Mouse (Mus musculus) forebrain, embryonic 15.5 days (tissue): ENCODE results near the gene Pde6h. TPM values are rescaled to one million over a fixed set of nuclear protein-coding genes. Genes with fewer than 3 reads are reported as not detected.

Source experiments
- ATAC-seq: fragments of 200-750 bp; cut with Nextera tagmentation; replicated peaks from 2 replicates; pipeline ENCODE4 v1.8.0; 2017; ENCODE audit warnings: mild to moderate bottlenecking, moderate TSS enrichment, moderate library complexity
- H3K27ac ChIP-seq: fragments of 300-500 bp; sonication (generic); replicated peaks from 2 replicates; pipeline ENCODE4 v1.5.1; 2015; ENCODE audit warnings: mild to moderate bottlenecking, inconsistent platforms
- H3K27me3 ChIP-seq: fragments of 300-500 bp; sonication (generic); 2 replicates; pipeline ENCODE4 v1.6.1; 2015; ENCODE audit warnings: inconsistent platforms
- H3K36me3 ChIP-seq: fragments of 300-500 bp; sonication (generic); 2 replicates; pipeline ENCODE4 v1.6.1; 2015; ENCODE audit warnings: mild to moderate bottlenecking, inconsistent platforms
- H3K4me1 ChIP-seq: fragments of 300-500 bp; sonication (generic); 2 replicates; pipeline ENCODE4 v1.6.1; 2015; ENCODE audit warnings: inconsistent platforms
- H3K4me2 ChIP-seq: fragments of 300-500 bp; sonication (generic); replicated peaks from 2 replicates; pipeline ENCODE4 v1.6.1; 2015; ENCODE audit warnings: mild to moderate bottlenecking, inconsistent platforms
- H3K4me3 ChIP-seq: fragments of 300-500 bp; sonication (generic); 2 replicates; pipeline ENCODE4 v1.5.1; 2015; ENCODE audit warnings: mild to moderate bottlenecking, inconsistent platforms
- H3K9ac ChIP-seq: fragments of 300-500 bp; sonication (generic); replicated peaks from 2 replicates; pipeline ENCODE4 v1.6.1; 2015; ENCODE audit warnings: mild to moderate bottlenecking, inconsistent platforms
- H3K9me3 ChIP-seq: fragments of 300-500 bp; sonication (generic); 2 replicates; pipeline ENCODE4 v1.6.1; 2016; ENCODE audit warnings: inconsistent platforms
- whole genome bisulfite sequencing: fragments of 180-500 bp; shearing (Covaris S2); methylation state at CpG from one replicate; pipeline ENCODE4 v1.1.7; 2015; ENCODE audit warnings: mixed read lengths; 5-methylcytosine and 5-hydroxymethylcytosine counted together
- polyA plus RNA-seq: library from polyadenylated mRNA; unstranded; fragments of >200 nt; fragmentation: Nextera tagmentation; extraction: Ambion mirVana; gene quantifications from 2 replicates; pipeline ENCODE4 v1.2.1, GENCODE M21; 2015

Gene Pde6h
- polyA plus RNA-seq, 1 experiment from 2014 or later: not detected

- no peak for ATAC-seq
- H3K27ac ChIP-seq: no peak overlapping the region
- WGBS: 89% methylated on average over 9 of the region's 9 CpGs
- H3K4me1 ChIP-seq: 0 out of 2 replicates have a peak, but pooled peaks cover 1% of the 10 kb centered on the region
- no peak overlapping the region for H3K4me3 ChIP-seq
- H3K4me2 ChIP-seq: no peak overlapping the region
- no peaks in the 10 kb centered on the region for H3K36me3 ChIP-seq
- no peaks in the 10 kb centered on the region for H3K27me3 ChIP-seq
- H3K9me3 ChIP-seq: no peaks in the 10 kb centered on the region
- no peak overlapping the region for H3K9ac ChIP-seq
Measured at GRCm38 (mm10) chr6:136936361-136936760, 12.7 kb downstream of the Pde6h start.

- 89% methylated on average over 3 of the region's 3 CpGs for WGBS
- Histone ChIP-seq H3K36me3 (no peaks in the 10 kb centered on the region), H3K9me3 (no peaks in the 10 kb centered on the region), H3K27me3 (no peaks in the 10 kb centered on the region), H3K9ac (no peak overlapping the region), H3K4me2 (no peak overlapping the region), H3K27ac (no peak overlapping the region), H3K4me3 (no peak overlapping the region), H3K4me1 (0 out of 2 replicates have a peak, but pooled peaks cover 6% of the 10 kb centered on the region)
- no peak for ATAC-seq
Measured at GRCm38 (mm10) chr6:136937117-136937516, 13.5 kb downstream of the Pde6h start.

DNA sequence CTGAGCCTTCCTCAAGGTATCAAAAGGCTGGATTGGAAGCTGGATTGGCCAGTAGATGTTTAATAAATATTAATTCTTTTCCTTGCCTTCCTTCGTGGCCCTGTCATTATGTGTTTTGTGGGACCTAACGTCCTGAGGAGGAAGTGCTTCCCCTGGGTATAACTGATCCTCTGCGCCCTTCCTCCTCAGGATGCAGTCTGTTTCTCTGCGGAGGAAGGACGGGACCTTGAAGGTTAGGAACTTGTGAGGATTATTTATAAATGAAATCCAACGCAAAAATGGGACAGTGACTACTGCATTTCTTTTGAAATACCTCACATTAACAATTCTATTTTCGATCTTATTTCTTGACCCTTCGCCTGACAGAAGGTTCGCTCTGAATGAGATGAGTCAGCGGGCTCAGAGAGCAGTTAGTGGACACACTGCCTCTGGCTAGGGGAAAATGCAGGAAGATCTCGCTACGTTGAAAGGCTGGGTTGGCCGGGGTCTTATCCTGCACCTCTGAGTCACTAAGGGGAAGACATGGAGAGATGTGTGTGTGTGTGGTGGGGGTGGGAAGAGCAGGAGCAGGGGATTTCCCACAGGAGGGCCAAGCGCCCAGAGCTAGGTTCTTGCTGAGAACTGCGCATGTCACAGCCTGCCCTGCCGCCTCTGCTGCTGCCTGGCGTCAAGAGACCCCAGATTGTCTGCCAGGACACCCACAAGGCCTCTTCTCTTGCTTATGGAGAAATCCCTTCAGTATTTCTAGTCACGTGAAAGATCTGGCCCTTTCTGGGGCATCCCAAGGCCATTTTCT is 14.9 kb downstream of the Pde6h start:
- Histone ChIP-seq H3K4me1 (0 out of 2 replicates have a peak, but pooled peaks cover 10% of the 10 kb centered on the region), H3K4me2 (no peak overlapping the region), H3K4me3 (no peak overlapping the region), H3K36me3 (no peaks in the 10 kb centered on the region), H3K27ac (no peak overlapping the region), H3K9me3 (no peaks in the 10 kb centered on the region), H3K27me3 (no peaks in the 10 kb centered on the region), H3K9ac (no peak overlapping the region)
- WGBS: 85% methylated on average over 18 of the region's 18 CpGs
- ATAC-seq: no peak

- no peaks in the 10 kb centered on the region for H3K36me3 ChIP-seq
- no peak for ATAC-seq
Measured at GRCm38 (mm10) chr6:136939326-136940187, 15.9 kb downstream of the Pde6h start.

DNA sequence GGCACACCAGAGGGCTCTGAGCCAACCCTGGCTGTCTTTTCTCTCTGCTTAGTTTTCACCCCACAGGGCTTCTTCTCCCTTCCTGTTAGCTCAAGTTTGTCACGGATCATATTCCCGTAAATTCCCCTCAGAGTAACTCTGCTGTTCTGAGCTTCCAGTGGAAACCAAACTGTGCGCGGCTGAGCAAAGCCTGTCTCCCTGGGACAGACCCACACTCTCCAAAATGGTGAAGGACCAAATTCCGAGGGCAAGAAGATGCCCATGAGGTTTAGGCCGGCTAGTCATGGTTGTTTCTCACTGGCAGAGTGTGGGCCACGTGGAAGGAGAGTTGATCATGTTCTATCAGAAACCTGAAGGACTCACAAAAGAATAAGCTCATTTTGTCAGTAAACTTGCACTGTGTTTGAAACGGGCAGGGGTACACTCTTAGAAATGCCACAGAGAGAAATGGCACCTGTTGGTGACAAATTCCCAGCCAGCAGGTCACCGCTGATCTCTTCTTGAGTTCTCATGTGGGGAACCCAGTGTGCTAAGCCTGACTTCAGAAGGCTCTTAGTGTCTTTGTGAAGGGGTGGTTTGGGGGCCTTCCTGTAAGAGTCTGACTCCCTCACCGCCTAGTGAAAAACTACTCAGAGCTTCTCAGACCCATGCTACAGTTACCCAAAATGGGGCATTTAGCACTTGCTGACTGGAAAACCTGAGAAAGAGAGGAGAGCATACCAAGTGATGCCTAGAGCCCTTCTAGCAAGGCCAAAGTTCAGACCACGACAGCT is 16.7 kb downstream of the Pde6h start:
- no peaks in the 10 kb centered on the region for H3K27me3 ChIP-seq
- no peak overlapping the region for H3K4me3 ChIP-seq
- no peak overlapping the region for H3K9ac ChIP-seq
- H3K4me1 ChIP-seq: 0 out of 2 replicates have a peak, but pooled peaks cover 10% of the 10 kb centered on the region
- no peaks in the 10 kb centered on the region for H3K36me3 ChIP-seq
- no peaks in the 10 kb centered on the region for H3K9me3 ChIP-seq
- no peak for ATAC-seq
- H3K27ac ChIP-seq: peak overlapping the region; percentile 27; the same call in 1 of the 2 replicates
- no peak overlapping the region for H3K4me2 ChIP-seq
- WGBS: 84% methylated on average over 11 of the region's 11 CpGs

More at GRCm38 (mm10) chr6:136939326-136940187, 15.9 kb downstream of the Pde6h start:
- 85% methylated on average over 14 of the region's 14 CpGs for WGBS
- Histone ChIP-seq H3K4me3 (no peak overlapping the region), H3K27ac (no peak overlapping the region), H3K27me3 (no peaks in the 10 kb centered on the region), H3K9ac (no peak overlapping the region), H3K4me2 (no peak overlapping the region), H3K4me1 (0 out of 2 replicates have a peak, but pooled peaks cover 10% of the 10 kb centered on the region), H3K9me3 (no peaks in the 10 kb centered on the region)

GRCm38 (mm10) chr6:136941051-136942021 is 17.7 kb downstream of the Pde6h start, which contains the start of gene Arhgdib:
TSS of gene Arhgdib (minus strand) at chr6:136941899.
- Histone ChIP-seq H3K27ac (peak within 1 kb of the TSS; percentile 32), H3K9me3 (no peaks in the 10 kb centered on the region), H3K9ac (no peak within 1 kb of the TSS), H3K4me3 (no peak within 1 kb of the TSS), H3K27me3 (no peaks in the 10 kb centered on the region), H3K4me1 (0 out of 2 replicates have a peak, but pooled peaks cover 10% of the 10 kb centered on the region), H3K4me2 (no peak within 1 kb of the TSS), H3K36me3 (no peaks in the 10 kb centered on the region)
- ATAC-seq: no peak
- 71% methylated on average over 12 of the region's 12 CpGs for WGBS

DNA sequence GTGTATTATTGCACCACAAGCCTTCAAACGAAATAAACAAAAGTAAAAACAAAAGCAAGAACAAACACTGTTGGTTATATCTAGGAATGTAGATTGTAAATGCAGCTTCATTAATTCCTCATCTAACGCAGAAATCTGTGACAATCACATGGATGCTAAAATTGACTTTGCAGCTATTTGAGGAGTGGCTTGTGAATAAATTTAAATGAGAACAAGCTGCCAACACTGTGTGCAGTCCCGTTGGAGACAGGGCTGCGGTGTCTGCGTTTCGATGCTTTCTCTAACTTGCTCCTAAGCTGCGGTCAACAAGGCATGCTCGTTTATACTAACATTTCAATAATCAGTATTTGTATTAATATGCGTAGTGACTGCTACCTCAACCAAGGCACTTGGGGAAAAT is 18.6 kb downstream of the Pde6h start:
- WGBS: 72% methylated on average over 9 of the region's 9 CpGs
- ATAC-seq: no peak

DNA sequence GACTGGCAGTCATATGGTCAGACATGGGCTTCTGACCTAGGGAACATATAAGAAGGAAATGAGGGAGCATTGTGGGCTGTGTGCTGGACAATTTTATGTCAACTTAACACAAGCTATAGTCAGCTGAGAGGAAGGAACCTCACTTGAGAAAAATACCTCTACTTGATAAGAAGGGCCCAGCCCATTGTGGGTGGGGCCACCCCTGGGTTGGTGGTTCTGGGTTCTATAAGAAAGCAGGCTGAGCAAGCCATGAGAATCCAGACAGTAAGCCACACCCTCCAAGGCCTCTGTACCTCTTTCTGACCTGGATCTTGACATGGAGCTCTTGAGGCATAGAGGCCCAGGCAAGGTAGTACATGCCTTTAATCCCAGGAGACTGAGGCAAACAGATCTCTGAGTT is 19.8 kb downstream of the Pde6h start:
- Histone ChIP-seq H3K4me3 (no peak overlapping the region), H3K4me1 (0 out of 2 replicates have a peak, but pooled peaks cover 10% of the 10 kb centered on the region), H3K36me3 (no peaks in the 10 kb centered on the region), H3K4me2 (no peak overlapping the region), H3K27ac (no peak overlapping the region), H3K9me3 (no peaks in the 10 kb centered on the region), H3K9ac (no peak overlapping the region), H3K27me3 (no peaks in the 10 kb centered on the region)
- ATAC-seq: no peak

More for the DNA sequence above, 18.6 kb downstream of the Pde6h start:
- Histone ChIP-seq H3K4me3 (no peak overlapping the region), H3K9me3 (no peaks in the 10 kb centered on the region), H3K9ac (no peak overlapping the region), H3K27ac (no peak overlapping the region), H3K4me1 (0 out of 2 replicates have a peak, but pooled peaks cover 10% of the 10 kb centered on the region), H3K4me2 (no peak overlapping the region), H3K27me3 (no peaks in the 10 kb centered on the region), H3K36me3 (no peaks in the 10 kb centered on the region)

- Histone ChIP-seq H3K27me3 (no peaks in the 10 kb centered on the region), H3K4me1 (0 out of 2 replicates have a peak, but pooled peaks cover 10% of the 10 kb centered on the region), H3K36me3 (no peaks in the 10 kb centered on the region), H3K4me3 (no peak overlapping the region), H3K27ac (no peak overlapping the region), H3K9ac (no peak overlapping the region), H3K9me3 (no peaks in the 10 kb centered on the region), H3K4me2 (no peak overlapping the region)
- 88% methylated on average over 8 of the region's 8 CpGs for WGBS
- ATAC-seq: no peak
Measured at GRCm38 (mm10) chr6:136944511-136944910, 20.9 kb downstream of the Pde6h start.

DNA sequence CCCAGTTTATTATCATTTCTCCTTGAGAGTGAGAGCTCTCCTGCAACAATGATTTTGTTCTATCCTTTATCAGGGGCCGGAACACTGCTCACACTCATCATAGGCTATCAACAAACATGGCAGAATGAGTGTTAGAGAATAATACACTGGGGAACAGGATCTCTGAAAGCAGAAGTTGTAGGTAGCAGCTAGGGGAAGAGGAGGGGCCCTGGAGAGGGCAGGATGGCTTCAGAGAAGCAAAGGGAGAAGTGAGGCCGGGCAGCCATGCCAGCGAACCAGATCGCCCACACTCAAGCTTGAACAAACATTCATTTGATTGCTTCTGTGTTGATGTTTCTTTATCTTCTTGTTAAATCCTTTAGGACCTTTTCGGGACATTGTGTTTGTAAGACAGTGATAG is 22.6 kb downstream of the Pde6h start:
- H3K4me2 ChIP-seq: no peak overlapping the region
- H3K27ac ChIP-seq: no peak overlapping the region
- H3K9ac ChIP-seq: no peak overlapping the region
- no peak for ATAC-seq
- 89% methylated on average over 5 of the region's 5 CpGs for WGBS
- no peaks in the 10 kb centered on the region for H3K36me3 ChIP-seq
- no peaks in the 10 kb centered on the region for H3K27me3 ChIP-seq
- H3K4me3 ChIP-seq: no peak overlapping the region
- H3K9me3 ChIP-seq: no peaks in the 10 kb centered on the region
- H3K4me1 ChIP-seq: 0 out of 2 replicates have a peak, but pooled peaks cover 10% of the 10 kb centered on the region
